In the genomic region with DNA sequence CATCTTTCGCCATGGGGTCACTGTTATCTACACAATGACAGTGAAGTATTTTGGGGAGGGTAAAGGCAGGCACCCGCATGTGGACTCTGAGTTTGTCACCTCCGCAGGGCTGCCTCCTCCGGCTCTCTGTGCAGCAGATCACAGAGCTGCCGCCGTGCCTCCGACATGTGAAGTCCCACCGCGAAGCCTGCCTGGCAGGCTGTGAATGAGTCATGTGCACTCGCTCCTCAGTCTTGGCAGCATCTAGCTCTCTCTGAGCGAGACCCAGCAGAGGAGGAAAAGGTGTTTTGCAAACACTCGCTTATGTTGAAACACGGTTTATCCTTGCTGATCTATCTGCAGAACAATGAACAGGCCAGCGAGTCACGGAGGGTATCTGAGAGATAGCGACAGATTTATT, we compare ENCODE assay signal across 8 mouse cellular contexts. TPM values are rescaled to one million over a fixed set of nuclear protein-coding genes. Genes with fewer than 3 reads are reported as not detected.
A peak's percentile ranks its signal among the peaks of the same experiment; 100 is the strongest.
DNase-seq lines count a peak whose midpoint lies in the region; ATAC-seq and TF ChIP-seq lines count a peak whose summit lies in the region.
"Had no signal": no experiment of that assay in that cellular context is flagged by ENCODE, and none has a peak within 500 bp of the region (broad histone marks: within the 10 kb centered on the region; RNA-seq: fewer than 3 reads in every experiment).

No protein-coding gene starts in this region.

- no peaks in the 10 kb centered on the region for H3K4me1 ChIP-seq in lung, adult 2 months (ENCODE audit: control insufficient read depth, insufficient read depth, low read length)
- no peaks in the 10 kb centered on the region for H3K4me1 ChIP-seq in stomach, postnatal 0 days (replicated peaks; ENCODE audit: control insufficient read depth, insufficient read depth)
- H3K4me1 ChIP-seq: liver, embryonic 13.5 days had no signal

- H3K9me3 ChIP-seq in stomach, postnatal 0 days (ENCODE audit: control insufficient read depth, low read length) = no peaks in the 10 kb centered on the region
- H3K9me3 ChIP-seq: liver, embryonic 13.5 days had no signal

- no peaks in the 10 kb centered on the region for H3K27me3 ChIP-seq in stomach, postnatal 0 days (ENCODE audit: control insufficient read depth, insufficient read depth, low read length)
- H3K27me3 ChIP-seq: liver, embryonic 13.5 days had no signal

- peak; percentile 12 for DNase-seq in retina, postnatal 1 day
- DNase-seq in retina, embryonic 14.5 days (ENCODE audit: low spot score) = no peak
- DNase-seq in cerebellum, adult 18-20 months = peak; percentile 64 to 66
- peak; percentile 22 to 56 for DNase-seq in heart, postnatal 14 days
- DNase-seq in lung, adult 2 months = peak; percentile 13
- peak; percentile 79 for DNase-seq in stomach, postnatal 0 days (ENCODE audit: low spot score)
- DNase-seq: liver, embryonic 13.5 days had no signal

- no peak for TF ChIP-seq EP300 in stomach, postnatal 0 days (optimal IDR thresholded peaks at IDR 0.05)

- H3K4me3 ChIP-seq in lung, adult 2 months (replicated peaks; ENCODE audit: extremely low read depth, low read depth, low read length) = no peak overlapping the region
- H3K4me3 ChIP-seq in stomach, postnatal 0 days (ENCODE audit: low read depth, low read length) = no peak overlapping the region
- H3K4me3 ChIP-seq: liver, embryonic 13.5 days had no signal

- intact Hi-C loops in heart, postnatal 14 days (cut with DNase I) = no loop called here

- no peak overlapping the region for H3K27ac ChIP-seq in stomach, postnatal 0 days (replicated peaks)
- H3K27ac ChIP-seq: liver, embryonic 13.5 days had no signal

- WGBS in lung, adult 2 months = 38% methylated on average over 16 of the region's 16 CpGs
- WGBS in stomach, postnatal 0 days = 34% methylated on average over 16 of the region's 16 CpGs

- no peak overlapping the region for H3K4me2 ChIP-seq in stomach, postnatal 0 days (replicated peaks; ENCODE audit: low read depth)
- H3K4me2 ChIP-seq: liver, embryonic 13.5 days had no signal

- no peak for TF ChIP-seq CTCF in lung, adult 2 months (IDR thresholded peaks at IDR 0.05; ENCODE audit: insufficient read depth, low read length)
- no peak for TF ChIP-seq CTCF in stomach, postnatal 0 days (IDR thresholded peaks at IDR 0.05; ENCODE audit: low read depth)

- peak; percentile 87 for ATAC-seq in stomach, postnatal 0 days (ENCODE audit: low FRiP score, low TSS enrichment)
- ATAC-seq in erythroblast, adult 5-6 weeks (replicated peaks; ENCODE audit: low FRiP score, poor library complexity, severe bottlenecking) = no peak

- no peak overlapping the region for H3K9ac ChIP-seq in stomach, postnatal 0 days (ENCODE audit: low read length)
- H3K9ac ChIP-seq: liver, embryonic 13.5 days had no signal

- no peaks in the 10 kb centered on the region for H3K36me3 ChIP-seq in stomach, postnatal 0 days (ENCODE audit: control insufficient read depth, insufficient read depth, low read length)
- H3K36me3 ChIP-seq: liver, embryonic 13.5 days had no signal

- TF ChIP-seq POLR2A in lung, adult 2 months (IDR thresholded peaks at IDR 0.05; ENCODE audit: borderline replicate concordance, extremely low read depth, low read depth, low read length) = no peak

RNA-seq across cellular contexts. Expression of gene Maml3, which starts 35.3 kb away (rescaled TPM):
- total RNA-seq in heart, postnatal 14 days (2021) = 1 to 10 TPM; 3.7 to 5.0 TPM
- polyA plus RNA-seq in lung, adult 2 months (2012; rRNA removed) = 9.1 and 11.2 TPM in 2 replicates
- polyA plus RNA-seq in stomach, postnatal 0 days (2015; fragmentation: Nextera tagmentation; extraction: Ambion mirVana) = 2.8 and 2.9 TPM in 2 replicates
- total RNA-seq in erythroblast, adult 5-6 weeks (2015; ENCODE audit: low replicate concordance) = 1.7 and 3.3 TPM in 2 replicates
- total RNA-seq in erythroblast, adult 5-6 weeks (2017; ENCODE audit: low replicate concordance) = 0.84 and 1.3 TPM in 2 replicates
